Mouse (Mus musculus): ENCODE data around the gene Irak2. TPM values are rescaled to one million over a fixed set of nuclear protein-coding genes. Genes with fewer than 3 reads are reported as not detected.
A peak's percentile ranks its signal among the peaks of the same experiment; 100 is the strongest.

Gene Irak2
- total and polyA plus RNA-seq, 3 experiments: 30.0 to 39.5 (median 32.5) TPM

- no peak for TF ChIP-seq USF1 (IDR thresholded peaks at IDR 0.05; ENCODE audit: low read depth, low read length)
These were observed 30.3 kb downstream of the Irak2 start (continued) for GRCm38 (mm10) chr6:113668287-113669154.

GRCm38 (mm10) chr6:113669821-113670220, 31.6 kb downstream of the Irak2 start:
- peak overlapping the region; percentile 51 to 71 (median 58) for H3K4me3 ChIP-seq (replicated peaks in 1 of 3; ENCODE audit: low read depth in 2 of 3, low read length in 2 of 3, poor library complexity in 1 of 3)
- in situ Hi-C loops (cut with MboI; ENCODE audit: low pct_ligation_motif_present, low pct_unique_long_range_greater_than_20kb, low sequenced_read_pairs): no loop called here
- H3K27ac ChIP-seq (ENCODE audit: insufficient read depth, low read depth): peak overlapping the region; percentile 99
- peak; percentile 93 for DNase-seq (ENCODE audit: extremely low read depth)
- H3K4me1 ChIP-seq (ENCODE audit: control insufficient read depth in 1 of 2, insufficient read depth in 2 of 2): peaks cover 31 to 67% of the 10 kb centered on the region in 2 experiments
- H3K9me3 ChIP-seq (replicated peaks; ENCODE audit: low read length): peaks cover 8% of the 10 kb centered on the region
- peak overlapping the region; percentile 89 for H3K9ac ChIP-seq (ENCODE audit: insufficient read depth, low read depth)
- H3K79me2 ChIP-seq (replicated peaks; ENCODE audit: control insufficient read depth, extremely low read depth, insufficient read depth, poor library complexity, severe bottlenecking): peaks cover 37% of the 10 kb centered on the region
- dilution Hi-C loops (cut with MboI; ENCODE audit: extremely low pct_ligation_motif_present, extremely low pct_unique_long_range_greater_than_20kb, low sequenced_read_pairs): no loop called here
- no peaks in the 10 kb centered on the region for H3K27me3 ChIP-seq (replicated peaks)
- peak overlapping the region; percentile 65 for H3K4me2 ChIP-seq (ENCODE audit: insufficient read depth, low read depth, poor library complexity, severe bottlenecking)
- H3K36me3 ChIP-seq (replicated peaks in 1 of 2; ENCODE audit: control insufficient read depth in 1 of 2, insufficient read depth in 1 of 2, low read length in 1 of 2): peaks cover 44 to 66% of the 10 kb centered on the region in 2 experiments
- TF ChIP-seq MAFK (IDR thresholded peaks at IDR 0.05; ENCODE audit: insufficient replicate concordance, low read length) (0 out of 2 replicates have a peak, but pooled peaks have one; percentile 29), MAZ (IDR thresholded peaks at IDR 0.05; ENCODE audit: low read depth, low read length) (peak; percentile 85), TCF12 (IDR thresholded peaks at IDR 0.05; ENCODE audit: low read depth, low read length) (peak; percentile 96), MYC (IDR thresholded peaks at IDR 0.05; ENCODE audit: low read depth, low read length) (peak; percentile 71), RAD21 (IDR thresholded peaks at IDR 0.05; ENCODE audit: low read depth, low read length) (no peak), GABPA (IDR thresholded peaks at IDR 0.05; ENCODE audit: insufficient replicate concordance, low read depth, low read length) (no peak), UBTF (IDR thresholded peaks at IDR 0.05; ENCODE audit: low read depth, low read length) (peak; percentile 71; the same call in 1 of the 2 replicates), RCOR1 (conservative IDR thresholded peaks at IDR 0.05; ENCODE audit: low read depth, low read length) (peak; percentile 89), ELF1 (IDR thresholded peaks at IDR 0.05; ENCODE audit: low read depth, low read length) (peak; percentile 97), NELFE (IDR thresholded peaks at IDR 0.05; ENCODE audit: low read depth, low read length) (peak; percentile 33; the same call in 1 of the 2 replicates), ETS1 (conservative IDR thresholded peaks at IDR 0.05; ENCODE audit: low read depth, low read length) (peak; percentile 97), MXI1 (IDR thresholded peaks at IDR 0.05; ENCODE audit: low read depth, low read length) (peak; percentile 57), POLR2A (IDR thresholded peaks at IDR 0.05; ENCODE audit: low read depth, low read length) (peak; percentile 75), PAX5 (IDR thresholded peaks at IDR 0.05; ENCODE audit: low read length) (no peak), IRF4 (IDR thresholded peaks at IDR 0.05; ENCODE audit: low read depth, low read length) (peak; percentile 82), HCFC1 (IDR thresholded peaks at IDR 0.05; ENCODE audit: low read depth, low read length) (peak; percentile 58), EP300 (IDR thresholded peaks at IDR 0.05; ENCODE audit: low read length) (peak; percentile 79), E2F4 (IDR thresholded peaks at IDR 0.05; ENCODE audit: insufficient replicate concordance, low read depth, low read length) (no peak), ZNF384 (IDR thresholded peaks at IDR 0.05; ENCODE audit: low read depth, low read length) (peak; percentile 55), USF2 (conservative IDR thresholded peaks at IDR 0.05; ENCODE audit: low read depth, low read length) (peak; percentile 88), USF1 (IDR thresholded peaks at IDR 0.05; ENCODE audit: low read depth, low read length) (peak; percentile 93), JUN (IDR thresholded peaks at IDR 0.05; ENCODE audit: insufficient read depth, low read depth, low read length) (no peak), CHD2 (IDR thresholded peaks at IDR 0.05; ENCODE audit: low read length) (peak; percentile 87), ZKSCAN1 (IDR thresholded peaks at IDR 0.05; ENCODE audit: borderline replicate concordance, low read depth, low read length) (no peak), JUND (conservative IDR thresholded peaks at IDR 0.05; ENCODE audit: low read depth, low read length) (no peak; the same call in 1 of the 2 replicates), ZMIZ1 (IDR thresholded peaks at IDR 0.05; ENCODE audit: low read depth, low read length) (peak; percentile 56), SIN3A (IDR thresholded peaks at IDR 0.05; ENCODE audit: low read length) (peak; percentile 98), NRF1 (IDR thresholded peaks at IDR 0.05; ENCODE audit: low read depth, low read length) (0 out of 2 replicates have a peak, but pooled peaks have one; percentile 34), BHLHE40 (IDR thresholded peaks at IDR 0.05; ENCODE audit: low read depth, low read length) (peak; percentile 96), MAX (IDR thresholded peaks at IDR 0.05; ENCODE audit: low read length) (peak; percentile 95), CTCF (conservative IDR thresholded peaks at IDR 0.05 in 1 of 2, IDR thresholded peaks at IDR 0.05 in 1 of 2; ENCODE audit: low read depth in 2 of 2, low read length in 2 of 2) (no peak), TBP (conservative IDR thresholded peaks at IDR 0.05; ENCODE audit: low read depth, low read length) (peak; percentile 88), POLR2AphosphoS2 (IDR thresholded peaks at IDR 0.05; ENCODE audit: low read depth, low read length) (no peak), KAT2A (IDR thresholded peaks at IDR 0.05; ENCODE audit: insufficient replicate concordance, low read length) (no peak), CHD1 (IDR thresholded peaks at IDR 0.05; ENCODE audit: low read depth, low read length) (peak; percentile 67), MEF2A (IDR thresholded peaks at IDR 0.05; ENCODE audit: borderline replicate concordance, low read depth, low read length) (peak; percentile 88)
